In genomic region chr2:162080717-162081398, GRCm38 (mm10) we compare ENCODE assay signal across 15 mouse cellular contexts.
"Had no signal": no experiment of that assay in that cellular context is flagged by ENCODE, and none has a peak within 500 bp of the region (broad histone marks: within the 10 kb centered on the region; RNA-seq: fewer than 3 reads in every experiment).

No protein-coding gene starts in this region.

- ATAC-seq: intestine, embryonic 15.5 days; lung, postnatal 0 days had no signal

- DNase-seq: kidney, adult 18-20 months; kidney, postnatal 10 days; lung, adult 18-20 months; lung, postnatal 4 days; right cerebral cortex, postnatal 4 days; spleen, adult 18-20 months; thymus, adult 18-20 months; thymus, postnatal 14 days had no signal

- H3K27me3 ChIP-seq: intestine, embryonic 15.5 days; limb, embryonic 13.5 days; midbrain, embryonic 12.5 days; neural tube, embryonic 15.5 days had no signal

- H3K4me2 ChIP-seq: intestine, embryonic 15.5 days; limb, embryonic 13.5 days; midbrain, embryonic 12.5 days; neural tube, embryonic 15.5 days had no signal

- H3K4me3 ChIP-seq: intestine, embryonic 15.5 days; limb, embryonic 13.5 days; midbrain, embryonic 12.5 days; myocyte; neural tube, embryonic 15.5 days had no signal

- H3K4me1 ChIP-seq: intestine, embryonic 15.5 days; midbrain, embryonic 12.5 days; neural tube, embryonic 15.5 days had no signal

- H3K9me3 ChIP-seq: intestine, embryonic 15.5 days; limb, embryonic 13.5 days; midbrain, embryonic 12.5 days; neural tube, embryonic 15.5 days had no signal

- H3K36me3 ChIP-seq: intestine, embryonic 15.5 days; limb, embryonic 13.5 days; midbrain, embryonic 12.5 days; neural tube, embryonic 15.5 days had no signal

- H3K27ac ChIP-seq: intestine, embryonic 15.5 days; limb, embryonic 13.5 days; liver, embryonic 14.5 days; midbrain, embryonic 12.5 days; neural tube, embryonic 15.5 days had no signal

- H3K9ac ChIP-seq: intestine, embryonic 15.5 days; limb, embryonic 13.5 days; liver, embryonic 14.5 days; midbrain, embryonic 12.5 days; neural tube, embryonic 15.5 days had no signal
